Mouse (Mus musculus) megakaryocyte, embryonic 14.5 days (primary cell): ENCODE measurements around the gene Fcgrt.

Source experiments
- FLI1 ChIP-seq: IDR thresholded peaks from 2 replicates; pipeline ENCODE4 v1.6.1; 2012; ENCODE audit warnings: low read length, inconsistent platforms, mixed read lengths
- GATA1 ChIP-seq: IDR thresholded peaks from 3 replicates; pipeline ENCODE4 v1.6.1; 2012; ENCODE audit warnings: mixed read lengths, low read length, inconsistent platforms, borderline replicate concordance

DNA sequence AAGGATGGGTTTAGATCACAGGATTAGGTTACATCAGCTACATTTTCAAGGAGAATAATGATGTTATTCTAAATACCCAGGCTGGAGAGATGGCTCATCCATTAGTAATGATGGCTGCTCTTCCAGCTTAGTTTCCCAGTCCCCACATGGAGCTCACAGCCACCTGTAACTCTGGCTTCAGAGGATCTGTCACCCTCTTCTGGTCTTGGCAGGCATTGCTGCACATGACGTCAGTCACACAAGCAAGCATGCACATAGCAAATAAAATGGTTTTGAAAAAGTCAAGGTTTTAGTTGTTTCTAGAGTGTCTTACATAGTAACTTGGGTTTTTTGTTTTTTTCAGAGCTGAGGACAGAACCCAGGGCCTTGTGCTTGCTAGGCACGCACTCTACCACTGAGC lies 31.4 kb downstream of the Fcgrt start:
- TF ChIP-seq GATA1 (no peak), FLI1 (no peak)
